Mouse (Mus musculus): ENCODE data around the gene Serinc2. TPM values are rescaled to one million over a fixed set of nuclear protein-coding genes. Genes with fewer than 3 reads are reported as not detected.

Serinc2 gene
- polyA plus RNA-seq, 1 experiment: 72.2 TPM

- no peak for DNase-seq (ENCODE audit: low read depth)
- TF ChIP-seq CTCF (IDR thresholded peaks at IDR 0.05; ENCODE audit: borderline replicate concordance, extremely low read depth, insufficient read depth, insufficient read length): no peak
- no peak for TF ChIP-seq POLR2A (IDR thresholded peaks at IDR 0.05; ENCODE audit: borderline replicate concordance, extremely low read depth, insufficient read depth, insufficient read length, poor library complexity, severe bottlenecking)
Measured at GRCm38 (mm10) chr4:130215392-130215791, 63.6 kb downstream of the Serinc2 start.

GRCm38 (mm10) chr4:130213857-130214256, 65.1 kb downstream of the Serinc2 start:
- no peak for TF ChIP-seq CTCF (IDR thresholded peaks at IDR 0.05; ENCODE audit: borderline replicate concordance, extremely low read depth, insufficient read depth, insufficient read length)
- no peak for TF ChIP-seq POLR2A (IDR thresholded peaks at IDR 0.05; ENCODE audit: borderline replicate concordance, extremely low read depth, insufficient read depth, insufficient read length, poor library complexity, severe bottlenecking)
- no peak for DNase-seq (ENCODE audit: low read depth)

DNA sequence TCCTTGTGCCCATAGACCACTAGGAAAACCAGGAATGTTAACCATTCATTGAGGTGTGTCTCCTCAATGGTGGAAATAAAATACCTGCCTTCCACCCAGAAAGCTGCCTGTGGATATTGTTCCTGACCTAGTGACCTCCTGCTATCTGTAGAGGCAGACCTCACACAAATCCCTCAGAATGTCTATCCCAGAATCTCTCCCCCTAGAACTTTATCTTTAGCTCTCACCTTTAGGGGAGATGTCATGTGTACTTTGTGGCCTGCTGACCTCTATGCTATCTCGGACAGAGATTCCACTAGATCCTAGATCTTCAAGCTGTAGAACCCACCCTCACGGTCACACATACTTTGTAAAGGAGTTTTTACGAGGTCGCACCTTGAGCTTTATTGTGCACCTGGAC, 65.8 kb downstream of the Serinc2 start:
- no peak for DNase-seq (ENCODE audit: low read depth)
- TF ChIP-seq POLR2A (IDR thresholded peaks at IDR 0.05; ENCODE audit: borderline replicate concordance, extremely low read depth, insufficient read depth, insufficient read length, poor library complexity, severe bottlenecking): no peak
- no peak for TF ChIP-seq CTCF (IDR thresholded peaks at IDR 0.05; ENCODE audit: borderline replicate concordance, extremely low read depth, insufficient read depth, insufficient read length)

DNA sequence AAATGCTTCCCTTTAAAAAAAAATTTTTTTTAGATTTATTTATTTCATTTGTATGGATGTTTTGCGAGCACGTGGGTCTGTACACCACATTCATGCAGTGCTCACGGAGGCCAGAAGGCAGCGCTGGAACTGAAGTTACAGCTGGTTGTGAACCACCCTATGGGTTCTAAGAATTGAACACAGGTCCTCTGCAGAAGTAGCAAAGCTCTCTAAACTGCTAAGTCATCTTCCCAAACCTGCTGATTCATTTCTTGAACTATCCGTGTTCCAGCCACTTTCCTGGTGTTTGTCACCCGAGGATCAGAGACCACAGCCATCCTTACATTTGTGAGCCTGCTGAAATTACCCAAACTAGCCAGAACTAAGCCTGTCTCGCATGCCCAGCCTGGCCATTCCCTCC, 66.6 kb downstream of the Serinc2 start:
- TF ChIP-seq CTCF (IDR thresholded peaks at IDR 0.05; ENCODE audit: borderline replicate concordance, extremely low read depth, insufficient read depth, insufficient read length): no peak
- no peak for DNase-seq (ENCODE audit: low read depth)

GRCm38 (mm10) chr4:130211870-130212269, 67.1 kb downstream of the Serinc2 start:
- TF ChIP-seq CTCF (IDR thresholded peaks at IDR 0.05; ENCODE audit: borderline replicate concordance, extremely low read depth, insufficient read depth, insufficient read length) (no peak), POLR2A (IDR thresholded peaks at IDR 0.05; ENCODE audit: borderline replicate concordance, extremely low read depth, insufficient read depth, insufficient read length, poor library complexity, severe bottlenecking) (no peak)
- DNase-seq (ENCODE audit: low read depth): no peak

Other genes with a start within 250 kb of the Serinc2 start
- gene Col16a1, start 231.4 kb downstream of the Serinc2 start, polyA plus RNA-seq (2012; rRNA removed): 16.7 and 17.1 TPM in 2 replicates
- 59.7 and 71.4 TPM in 2 replicates for gene Pef1, start 176.6 kb downstream of the Serinc2 start, polyA plus RNA-seq (2012; rRNA removed)
- 1.4 and 2.0 TPM in 2 replicates for gene Hcrtr1, start 139.8 kb downstream of the Serinc2 start, polyA plus RNA-seq (2012; rRNA removed)
- 5.4 and 8.1 TPM in 2 replicates for gene Tinagl1, start 104.1 kb downstream of the Serinc2 start, polyA plus RNA-seq (2012; rRNA removed)
- 0.32 and 0.62 TPM in 2 replicates for gene Gm853, start 56.8 kb downstream of the Serinc2 start, polyA plus RNA-seq (2012; rRNA removed)
- 105 and 126 TPM in 2 replicates for gene Fabp3, start 29.4 kb upstream of the Serinc2 start, polyA plus RNA-seq (2012; rRNA removed)
- 0.54 and 0.78 TPM in 2 replicates for gene Gm10570, start 29.5 kb upstream of the Serinc2 start, polyA plus RNA-seq (2012; rRNA removed)
- gene Zcchc17, start 80.7 kb upstream of the Serinc2 start, polyA plus RNA-seq (2012; rRNA removed): 33.0 and 38.7 TPM in 2 replicates
- 81.4 and 113 TPM in 2 replicates for gene Snrnp40, start 80.9 kb upstream of the Serinc2 start, polyA plus RNA-seq (2012; rRNA removed)

All from brain, embryonic 14.5 days (tissue).